Mouse (Mus musculus) megakaryocyte, embryonic 14.5 days (primary cell): Measurements from ENCODE around the gene Fndc4.

ENCODE experiments used
- FLI1 ChIP-seq: IDR thresholded peaks from 2 replicates; pipeline ENCODE4 v1.6.1; 2012; ENCODE audit warnings: low read length, inconsistent platforms, mixed read lengths
- GATA1 ChIP-seq: IDR thresholded peaks from 3 replicates; pipeline ENCODE4 v1.6.1; 2012; ENCODE audit warnings: mixed read lengths, low read length, inconsistent platforms, borderline replicate concordance

- TF ChIP-seq GATA1 (no peak), FLI1 (no peak)
Observed at GRCm38 (mm10) chr5:31250716-31251115, 45.2 kb downstream of the Fndc4 start.
